Comparison of ENCODE assay signal across 16 mouse cellular contexts in genomic region chr7:66513411-66513810, GRCm38 (mm10).
"Had no signal": no experiment of that assay in that cellular context is flagged by ENCODE, and none has a peak within 500 bp of the region (broad histone marks: within the 10 kb centered on the region; RNA-seq: fewer than 3 reads in every experiment).

No protein-coding gene starts in this region.

- DNase-seq: retina, postnatal 1 day; right cerebral cortex, adult 18-20 months; right cerebral cortex, postnatal 14 days; right cerebral cortex, postnatal 25 days; right cerebral cortex, postnatal 4 days; spleen, adult 18-20 months; thymus, adult 18-20 months; thymus, adult 2 months; thymus, postnatal 14 days; thymus, postnatal 25 days; thymus, postnatal 36 days; thymus, postnatal 4 days had no signal

- H3K27me3 ChIP-seq: neural tube, embryonic 13.5 days; neural tube, embryonic 15.5 days; stomach, embryonic 15.5 days had no signal

- H3K4me2 ChIP-seq: neural tube, embryonic 13.5 days; neural tube, embryonic 15.5 days; stomach, embryonic 15.5 days had no signal

- H3K4me1 ChIP-seq: neural tube, embryonic 13.5 days; neural tube, embryonic 15.5 days; stomach, embryonic 15.5 days had no signal

- H3K27ac ChIP-seq: neural tube, embryonic 13.5 days; neural tube, embryonic 15.5 days; stomach, embryonic 15.5 days; stomach, postnatal 0 days had no signal

- H3K9ac ChIP-seq: neural tube, embryonic 13.5 days; neural tube, embryonic 15.5 days; stomach, embryonic 15.5 days had no signal

- H3K4me3 ChIP-seq: neural tube, embryonic 13.5 days; neural tube, embryonic 15.5 days; stomach, embryonic 15.5 days had no signal

- H3K36me3 ChIP-seq: neural tube, embryonic 13.5 days; neural tube, embryonic 15.5 days; stomach, embryonic 15.5 days had no signal

- H3K9me3 ChIP-seq: stomach, embryonic 15.5 days had no signal
